Mouse (Mus musculus) lung, postnatal 0 days (tissue): ENCODE data around the gene Ncoa1.

Experiments
- CTCF ChIP-seq: IDR thresholded peaks from 2 replicates; pipeline ENCODE4 v1.5.1; 2016; ENCODE audit warnings: antibody characterized with exemption, mild to moderate bottlenecking
- EP300 ChIP-seq: IDR thresholded peaks from 2 replicates; pipeline ENCODE4 v1.6.1; 2016; ENCODE audit warnings: antibody characterized with exemption, mild to moderate bottlenecking, control low read depth

- TF ChIP-seq EP300 = no peak
- TF ChIP-seq CTCF = no peak
Measured at GRCm38 (mm10) chr12:4340325-4340924, 136.6 kb downstream of the Ncoa1 start.
